Mouse (Mus musculus): ENCODE data around the gene Tmem80. TPM values are rescaled to one million over a fixed set of nuclear protein-coding genes. Genes with fewer than 3 reads are reported as not detected.
A peak's percentile ranks its signal among the peaks of the same experiment; 100 is the strongest.

Gene Tmem80
- total RNA-seq, 2 experiments from 2014 or later: 32.9 to 33.7 TPM

DNA sequence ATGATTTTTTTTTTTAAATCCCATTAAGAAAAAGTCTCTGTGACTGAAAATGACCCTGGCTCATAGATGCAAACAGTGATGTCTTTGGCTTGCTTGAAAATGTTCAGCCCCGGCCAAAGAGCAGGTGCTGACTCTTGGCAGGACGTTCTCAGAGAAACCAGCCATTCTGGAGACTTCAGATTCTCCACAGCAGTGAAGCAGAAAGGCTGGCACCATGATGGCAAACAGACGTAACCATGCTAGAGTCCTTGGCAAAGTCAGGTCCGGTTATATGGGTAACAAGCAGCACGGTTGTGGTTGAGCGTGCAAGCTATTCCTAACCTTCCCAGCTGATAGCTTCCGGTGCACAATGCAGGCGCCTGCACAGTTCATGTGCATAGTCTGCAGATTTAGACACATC is 28.4 kb upstream of the Tmem80 start:
- no peak for TF ChIP-seq CTCF (conservative IDR thresholded peaks at IDR 0.05)
- Histone ChIP-seq H3K27ac (no peak overlapping the region), H3K4me3 (no peak overlapping the region)
- DNase-seq (ENCODE audit: low spot score in 2 of 2): no peak

- no peak for TF ChIP-seq CTCF (conservative IDR thresholded peaks at IDR 0.05)
- Histone ChIP-seq H3K4me3 (no peak overlapping the region), H3K27ac (no peak overlapping the region)
- no peak for DNase-seq (ENCODE audit: low spot score in 2 of 2)
Measured at GRCm38 (mm10) chr7:141301386-141301785, 26.2 kb upstream of the Tmem80 start.

DNA sequence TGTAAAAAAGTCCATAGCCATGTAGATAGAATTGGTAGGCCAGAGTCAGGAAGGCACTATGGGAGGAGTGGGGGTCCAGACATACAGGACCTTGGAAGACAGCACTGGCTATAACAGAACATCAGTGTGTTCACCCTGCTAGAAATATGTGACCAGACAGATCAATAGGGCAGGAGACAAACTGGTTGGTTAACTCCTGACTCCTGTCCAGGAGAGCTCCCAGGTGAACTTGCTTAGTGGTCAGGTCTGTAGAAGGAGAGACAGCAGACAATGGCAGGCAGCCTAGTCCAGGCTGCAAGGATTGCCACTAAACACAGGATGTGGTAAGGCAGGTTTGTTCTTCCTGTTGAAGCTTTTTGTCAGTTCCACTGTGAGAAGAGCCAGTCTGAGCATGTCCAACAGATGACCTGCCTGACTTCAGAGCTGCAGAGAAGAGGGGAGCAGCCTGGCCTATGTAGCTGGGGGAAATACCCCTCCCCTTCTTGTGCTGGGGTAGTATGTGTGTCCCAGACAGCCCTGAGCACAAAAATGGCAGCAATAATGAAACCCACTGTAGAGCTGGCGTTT is 24.8 kb upstream of the Tmem80 start:
- TF ChIP-seq CTCF (conservative IDR thresholded peaks at IDR 0.05): no peak
- no peak for DNase-seq (ENCODE audit: low spot score in 2 of 2)
- Histone ChIP-seq H3K4me3 (no peak overlapping the region), H3K27ac (no peak overlapping the region)

GRCm38 (mm10) chr7:141304537-141304936 is 23.0 kb upstream of the Tmem80 start:
- Histone ChIP-seq H3K4me3 (no peak overlapping the region), H3K27ac (no peak overlapping the region)
- no peak for DNase-seq (ENCODE audit: low spot score in 2 of 2)
- no peak for TF ChIP-seq CTCF (conservative IDR thresholded peaks at IDR 0.05)

GRCm38 (mm10) chr7:141314416-141314815 is 13.1 kb upstream of the Tmem80 start:
- TF ChIP-seq CTCF (conservative IDR thresholded peaks at IDR 0.05): no peak
- DNase-seq (ENCODE audit: low spot score in 2 of 2): no peak

DNA sequence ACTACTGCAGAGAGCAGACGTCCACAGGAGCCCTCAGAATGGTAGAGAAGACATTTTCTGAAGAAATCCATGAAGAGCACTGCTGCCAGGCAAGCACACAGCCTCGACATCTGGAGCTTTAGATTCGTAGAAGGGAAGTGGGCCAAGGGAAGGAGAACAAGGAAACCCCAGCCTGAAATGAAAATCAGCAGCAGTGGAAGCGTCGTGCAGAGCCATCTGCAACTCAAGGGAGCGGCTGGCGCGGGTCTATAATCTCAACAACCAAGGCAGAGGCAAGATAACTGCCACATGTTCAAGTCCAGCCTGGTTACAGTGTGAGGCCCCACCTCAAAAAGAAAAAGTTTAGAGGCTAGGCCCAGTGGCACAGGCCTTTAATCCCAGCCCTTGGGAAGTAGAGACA is 12.5 kb upstream of the Tmem80 start:
- no peak for TF ChIP-seq CTCF (conservative IDR thresholded peaks at IDR 0.05)

More at GRCm38 (mm10) chr7:141314416-141314815, 13.1 kb upstream of the Tmem80 start:
- no peak overlapping the region for H3K4me3 ChIP-seq
- H3K27ac ChIP-seq: no peak overlapping the region

GRCm38 (mm10) chr7:141315974-141316373 is 11.6 kb upstream of the Tmem80 start:
- H3K4me3 ChIP-seq: no peak overlapping the region
- peak; percentile 76 for TF ChIP-seq CTCF (conservative IDR thresholded peaks at IDR 0.05)
- no peak overlapping the region for H3K27ac ChIP-seq
- peak; percentile 19 to 44 for DNase-seq (ENCODE audit: low spot score in 2 of 2)

More for the DNA sequence above, 12.5 kb upstream of the Tmem80 start:
- peak in 1 of 2 experiments; percentile 38 for DNase-seq (ENCODE audit: low spot score in 2 of 2)
- Histone ChIP-seq H3K4me3 (no peak overlapping the region), H3K27ac (no peak overlapping the region)

GRCm38 (mm10) chr7:141317619-141318132 is 9.9 kb upstream of the Tmem80 start:
- Histone ChIP-seq H3K27ac (no peak overlapping the region), H3K4me3 (no peak overlapping the region)
- DNase-seq (ENCODE audit: low spot score in 2 of 2): no peak
- TF ChIP-seq CTCF (conservative IDR thresholded peaks at IDR 0.05): no peak

GRCm38 (mm10) chr7:141319446-141319845 is 8.1 kb upstream of the Tmem80 start:
- no peak for DNase-seq (ENCODE audit: low spot score in 2 of 2)
- no peak overlapping the region for H3K27ac ChIP-seq
- H3K4me3 ChIP-seq: no peak overlapping the region
- no peak for TF ChIP-seq CTCF (conservative IDR thresholded peaks at IDR 0.05)

DNA sequence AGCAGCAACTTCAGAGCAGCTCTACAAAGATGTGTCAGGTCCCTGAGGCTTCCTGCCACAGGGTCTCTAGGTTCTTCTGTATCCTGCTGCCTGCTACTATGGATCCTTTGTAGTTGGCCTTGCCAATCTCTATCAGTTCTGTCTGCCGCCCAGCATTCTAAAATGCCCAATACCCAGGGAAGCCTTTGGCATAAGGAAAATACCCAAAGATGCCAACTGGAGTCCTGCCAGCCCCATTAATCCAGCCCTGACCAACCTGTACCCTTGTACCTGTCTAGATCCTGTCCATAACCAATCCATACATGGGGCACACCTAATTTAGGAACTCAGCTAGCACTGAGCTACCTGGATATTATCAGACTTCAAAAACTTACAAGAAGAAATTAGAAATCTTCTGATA is 2.9 kb upstream of the Tmem80 start:
- H3K27ac ChIP-seq: no peak overlapping the region
- TF ChIP-seq CTCF (conservative IDR thresholded peaks at IDR 0.05): no peak
- no peak overlapping the region for H3K4me3 ChIP-seq
- no peak for DNase-seq (ENCODE audit: low spot score in 2 of 2)

DNA sequence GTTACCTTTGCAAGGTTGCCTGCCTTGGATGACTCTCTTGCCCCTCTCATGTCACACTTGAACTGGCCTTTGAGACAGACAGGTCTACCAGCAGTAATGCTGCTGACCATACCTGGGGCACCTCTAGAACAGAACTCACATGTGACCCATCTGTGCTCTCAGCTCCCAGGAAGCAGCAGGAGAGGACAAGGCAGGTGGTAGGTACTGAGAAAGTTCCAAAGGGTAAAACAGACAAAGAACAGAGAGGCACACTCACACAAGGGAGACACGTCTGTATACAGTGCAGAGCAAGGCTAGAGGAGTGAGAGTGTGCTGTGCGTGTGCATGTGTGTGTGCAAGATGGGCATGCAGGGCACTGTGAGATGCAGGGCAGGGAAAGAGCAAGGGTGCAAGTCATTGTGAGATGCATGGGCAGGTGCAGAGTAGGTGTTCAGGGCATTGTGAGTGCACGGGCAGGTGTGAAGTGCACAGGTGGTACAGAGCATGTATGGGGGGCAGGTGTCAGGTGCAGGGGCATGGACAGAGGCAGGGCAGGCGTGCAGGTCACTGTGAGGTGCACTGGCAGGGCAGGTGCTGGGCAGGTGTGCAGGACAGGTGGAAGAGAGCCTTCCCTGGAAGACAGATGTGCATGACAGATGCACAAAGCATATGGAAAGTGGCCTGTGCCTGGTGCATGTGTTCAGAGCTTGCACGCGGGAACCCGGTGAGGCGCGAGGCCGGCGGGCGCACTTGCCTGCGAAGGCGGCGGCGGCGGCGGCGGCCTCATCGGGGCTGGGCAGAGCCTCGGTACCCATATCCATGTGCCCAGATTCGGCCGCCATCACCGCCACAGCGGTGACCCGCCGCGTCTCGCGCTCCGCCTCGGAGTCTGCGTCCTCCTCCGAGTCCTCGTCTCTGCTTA is 743 bp upstream of the Tmem80 start:
- Histone ChIP-seq H3K4me3 (peak overlapping the region; percentile 87), H3K27ac (peak overlapping the region; percentile 100)
- no peak for DNase-seq (ENCODE audit: low spot score in 2 of 2)
- no peak for TF ChIP-seq CTCF (conservative IDR thresholded peaks at IDR 0.05)

GRCm38 (mm10) chr7:141328373-141328990 is 943 bp downstream of the Tmem80 start:
- peak overlapping the region; percentile 100 for H3K27ac ChIP-seq
- no peak for DNase-seq (ENCODE audit: low spot score in 2 of 2)
- TF ChIP-seq CTCF (conservative IDR thresholded peaks at IDR 0.05): no peak
- peak overlapping the region; percentile 87 for H3K4me3 ChIP-seq

DNA sequence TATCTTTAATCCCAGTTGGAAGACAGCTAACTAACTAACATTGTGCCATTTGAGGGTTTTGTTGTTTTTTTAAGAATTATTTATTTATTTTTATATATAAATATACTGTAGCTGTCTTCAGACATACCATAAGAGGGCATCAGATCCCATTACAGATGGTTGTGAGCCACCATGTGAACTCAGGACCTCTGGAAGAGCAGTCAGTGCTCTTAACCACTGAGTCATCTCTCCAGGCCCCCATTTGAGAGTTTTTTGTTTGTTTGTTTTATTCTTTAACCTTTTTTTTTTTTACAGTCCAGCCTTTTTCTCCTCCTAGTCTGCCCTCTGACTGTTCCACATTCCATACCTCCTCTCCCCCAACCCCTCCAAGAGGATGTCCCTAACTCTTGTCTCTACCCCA is 3.2 kb downstream of the Tmem80 start:
- TF ChIP-seq CTCF (conservative IDR thresholded peaks at IDR 0.05): no peak
- DNase-seq (ENCODE audit: low spot score in 2 of 2): no peak
- Histone ChIP-seq H3K27ac (no peak overlapping the region), H3K4me3 (no peak overlapping the region)

Data from layer of hippocampus, adult 2 months (tissue).